Mouse (Mus musculus): ENCODE measurements around the gene Nos3. TPM values are rescaled to one million over a fixed set of nuclear protein-coding genes. Genes with fewer than 3 reads are reported as not detected.

The Nos3 gene
- polyA plus RNA-seq, 1 experiment from 2014 or later: 6.7 TPM

DNA sequence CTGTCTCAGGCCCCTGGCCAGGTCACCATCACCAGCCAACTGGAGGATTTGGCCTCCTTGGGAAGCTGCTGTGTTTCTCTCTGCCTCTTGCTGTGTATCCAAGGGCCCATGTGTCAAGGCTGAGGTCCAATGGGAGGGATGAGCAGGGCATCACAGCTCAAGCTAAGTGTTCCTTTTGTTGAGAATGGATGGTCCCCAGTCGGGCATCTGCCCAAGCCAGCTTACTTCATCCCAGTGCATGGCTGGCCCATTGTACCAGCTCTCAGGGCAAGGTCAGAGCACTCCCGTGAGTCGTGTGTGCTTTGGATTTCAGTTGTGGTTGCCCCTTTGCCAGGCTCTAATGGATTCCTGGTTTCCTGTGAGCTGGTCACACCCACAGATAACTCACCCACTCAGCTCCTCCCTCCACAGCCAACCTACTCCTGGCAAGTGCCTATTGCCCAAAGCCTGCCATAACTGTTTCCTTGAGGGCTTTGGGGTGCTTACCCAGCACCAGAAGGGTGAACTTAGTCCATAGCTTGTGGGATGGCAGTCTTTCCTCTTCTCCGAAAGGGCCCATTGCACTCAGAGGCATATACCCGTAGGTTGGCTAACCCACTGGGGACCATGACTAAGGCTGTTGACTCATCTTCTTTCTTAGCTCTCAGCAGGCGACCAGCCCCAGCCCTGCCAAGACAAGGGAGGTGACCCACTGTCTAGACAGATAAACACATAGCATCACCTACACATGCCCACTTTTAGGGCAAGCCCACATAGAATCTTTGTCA lies 40.2 kb downstream of the Nos3 start:
- Histone ChIP-seq H3K4me2 (ENCODE audit: low read depth) (no peak overlapping the region), H3K9me3 (ENCODE audit: control insufficient read depth, low read length) (no peaks in the 10 kb centered on the region), H3K27ac (ENCODE audit: low read depth, low read length) (no peak overlapping the region), H3K4me3 (ENCODE audit: low read depth, low read length) (no peak overlapping the region), H3K36me3 (ENCODE audit: control insufficient read depth, insufficient read depth, low read length) (no peaks in the 10 kb centered on the region; the same call in 1 of the 2 replicates), H3K4me1 (ENCODE audit: control insufficient read depth, insufficient read depth, low read length) (no peaks in the 10 kb centered on the region), H3K9ac (ENCODE audit: low read length) (no peak overlapping the region), H3K27me3 (ENCODE audit: control insufficient read depth, insufficient read depth, low read length) (no peaks in the 10 kb centered on the region)
- DNase-seq (ENCODE audit: low spot score): no peak
- WGBS: 84% methylated on average over 6 of the region's 6 CpGs
- ATAC-seq (ENCODE audit: insufficient read depth, low FRiP score, low TSS enrichment): no peak

DNA sequence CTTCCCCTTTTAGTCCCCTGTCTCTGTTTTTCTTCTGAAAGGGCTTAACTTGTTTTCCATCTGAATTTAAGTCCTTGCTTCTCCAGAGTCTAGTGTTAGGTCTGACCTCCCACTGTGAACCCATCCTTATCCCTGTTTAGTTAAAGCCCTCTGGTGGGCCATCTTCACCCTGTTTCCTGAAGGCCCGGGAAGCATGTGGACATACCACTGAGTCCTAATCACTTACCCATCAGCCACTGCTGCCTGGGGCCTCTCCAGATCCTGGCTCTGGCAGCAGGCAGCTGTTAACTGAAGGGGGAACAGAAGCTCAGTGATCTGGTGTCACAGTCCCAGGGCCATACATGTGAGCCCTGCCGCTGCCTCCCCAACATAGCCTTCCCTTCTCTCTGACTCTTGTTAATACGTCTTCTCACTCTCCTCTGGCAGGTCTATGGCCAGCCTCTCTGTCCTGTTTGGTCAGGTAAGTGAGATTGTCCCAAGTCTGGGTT lies 40.8 kb downstream of the Nos3 start:
- H3K4me2 ChIP-seq (ENCODE audit: low read depth): no peak overlapping the region
- ATAC-seq (ENCODE audit: insufficient read depth, low FRiP score, low TSS enrichment): no peak
- no peaks in the 10 kb centered on the region for H3K4me1 ChIP-seq (ENCODE audit: control insufficient read depth, insufficient read depth, low read length)
- H3K4me3 ChIP-seq (ENCODE audit: low read depth, low read length): no peak overlapping the region
- H3K9ac ChIP-seq (ENCODE audit: low read length): no peak overlapping the region
- WGBS: 67% methylated on average over 3 of the region's 3 CpGs
- no peaks in the 10 kb centered on the region for H3K27me3 ChIP-seq (ENCODE audit: control insufficient read depth, insufficient read depth, low read length)
- no peaks in the 10 kb centered on the region; the same call in 1 of the 2 replicates for H3K36me3 ChIP-seq (ENCODE audit: control insufficient read depth, insufficient read depth, low read length)
- no peaks in the 10 kb centered on the region for H3K9me3 ChIP-seq (ENCODE audit: control insufficient read depth, low read length)
- no peak for DNase-seq (ENCODE audit: low spot score)
- no peak overlapping the region for H3K27ac ChIP-seq (ENCODE audit: low read depth, low read length)

DNA sequence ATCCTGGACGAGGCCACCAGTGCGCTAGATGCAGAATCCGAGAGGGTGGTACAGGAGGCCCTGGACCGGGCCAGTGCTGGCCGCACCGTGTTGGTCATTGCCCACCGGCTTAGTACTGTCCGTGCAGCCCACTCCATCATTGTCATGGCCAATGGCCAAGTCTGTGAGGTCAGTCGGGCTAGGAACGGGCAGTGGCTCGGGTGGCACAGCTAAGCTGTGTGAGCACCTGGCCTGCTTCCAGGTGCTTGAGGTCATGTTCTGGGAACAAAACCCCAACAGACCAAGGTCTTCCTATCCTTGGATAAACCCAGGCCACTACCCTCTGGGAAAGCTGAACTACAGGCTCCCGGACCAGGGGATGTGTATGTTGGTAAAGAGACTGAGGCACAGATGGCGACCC lies 44.0 kb downstream of the Nos3 start:
- WGBS: 96% methylated on average over 13 of the region's 13 CpGs
- no peak for ATAC-seq (ENCODE audit: insufficient read depth, low FRiP score, low TSS enrichment)
- H3K4me3 ChIP-seq (ENCODE audit: low read depth, low read length): no peak overlapping the region

DNA sequence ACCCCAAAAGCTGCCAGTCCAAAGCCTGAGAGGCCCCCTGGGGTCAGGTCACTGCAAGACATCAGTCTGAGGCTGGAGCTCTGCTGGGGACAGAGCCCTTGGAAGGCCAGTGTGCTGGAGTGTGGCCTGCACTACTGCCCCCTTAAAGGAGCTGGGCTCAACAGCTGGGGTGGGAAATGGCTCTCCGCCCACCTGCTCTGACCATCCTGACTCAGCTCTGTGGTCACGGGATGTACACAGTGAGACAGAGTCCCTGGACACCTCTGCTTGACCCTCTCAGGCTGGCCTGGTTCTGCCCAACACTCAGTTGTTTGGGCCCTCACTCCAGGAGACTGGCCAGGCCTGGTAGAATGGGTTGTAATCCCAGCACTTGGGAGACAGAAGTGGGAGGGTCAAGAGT lies 44.9 kb downstream of the Nos3 start:
- Histone ChIP-seq H3K9ac (ENCODE audit: low read length) (no peak overlapping the region), H3K4me2 (ENCODE audit: low read depth) (no peak overlapping the region), H3K36me3 (ENCODE audit: control insufficient read depth, insufficient read depth, low read length) (no peaks in the 10 kb centered on the region; the same call in 1 of the 2 replicates), H3K27me3 (ENCODE audit: control insufficient read depth, insufficient read depth, low read length) (no peaks in the 10 kb centered on the region), H3K4me1 (ENCODE audit: control insufficient read depth, insufficient read depth, low read length) (no peaks in the 10 kb centered on the region), H3K4me3 (ENCODE audit: low read depth, low read length) (no peak overlapping the region), H3K27ac (ENCODE audit: low read depth, low read length) (no peak overlapping the region), H3K9me3 (ENCODE audit: control insufficient read depth, low read length) (no peaks in the 10 kb centered on the region)
- 79% methylated on average over 2 of the region's 2 CpGs for WGBS
- no peak for ATAC-seq (ENCODE audit: insufficient read depth, low FRiP score, low TSS enrichment)
- DNase-seq (ENCODE audit: low spot score): no peak

More for the DNA sequence above, 44.0 kb downstream of the Nos3 start:
- H3K4me1 ChIP-seq (ENCODE audit: control insufficient read depth, insufficient read depth, low read length): no peaks in the 10 kb centered on the region
- no peaks in the 10 kb centered on the region for H3K27me3 ChIP-seq (ENCODE audit: control insufficient read depth, insufficient read depth, low read length)
- H3K9ac ChIP-seq (ENCODE audit: low read length): no peak overlapping the region
- DNase-seq (ENCODE audit: low spot score): no peak
- H3K9me3 ChIP-seq (ENCODE audit: control insufficient read depth, low read length): no peaks in the 10 kb centered on the region
- H3K4me2 ChIP-seq (ENCODE audit: low read depth): no peak overlapping the region
- H3K27ac ChIP-seq (ENCODE audit: low read depth, low read length): no peak overlapping the region
- no peaks in the 10 kb centered on the region; the same call in 1 of the 2 replicates for H3K36me3 ChIP-seq (ENCODE audit: control insufficient read depth, insufficient read depth, low read length)

DNA sequence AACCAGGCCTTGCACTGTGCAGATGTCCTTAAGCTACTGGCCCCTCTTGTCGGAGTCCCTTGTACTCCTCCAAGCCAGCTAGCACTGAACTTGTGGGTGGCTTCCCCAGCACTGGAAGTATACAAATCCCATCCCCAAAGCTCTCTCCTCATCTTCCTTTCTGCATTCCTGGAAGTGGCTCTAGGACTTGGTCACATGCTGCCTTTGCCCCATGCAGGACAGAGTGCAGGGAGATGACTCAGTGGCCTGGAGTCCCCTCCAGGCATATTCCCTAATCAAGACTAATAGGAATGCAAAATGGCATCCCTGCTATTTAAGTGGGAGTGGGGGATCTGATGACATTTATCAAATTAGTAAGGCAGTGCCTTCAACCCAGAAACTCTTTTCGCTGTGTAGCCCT lies 47.5 kb downstream of the Nos3 start:
- Histone ChIP-seq H3K9ac (ENCODE audit: low read length) (no peak overlapping the region), H3K27me3 (ENCODE audit: control insufficient read depth, insufficient read depth, low read length) (no peaks in the 10 kb centered on the region), H3K4me1 (ENCODE audit: control insufficient read depth, insufficient read depth, low read length) (peaks cover 4% of the 10 kb centered on the region; the same call in 1 of the 2 replicates), H3K4me3 (ENCODE audit: low read depth, low read length) (no peak overlapping the region), H3K36me3 (ENCODE audit: control insufficient read depth, insufficient read depth, low read length) (no peaks in the 10 kb centered on the region), H3K9me3 (ENCODE audit: control insufficient read depth, low read length) (no peaks in the 10 kb centered on the region), H3K4me2 (ENCODE audit: low read depth) (no peak overlapping the region), H3K27ac (ENCODE audit: low read depth, low read length) (no peak overlapping the region)
- DNase-seq (ENCODE audit: low spot score) (no peak), ATAC-seq (ENCODE audit: insufficient read depth, low FRiP score, low TSS enrichment) (no peak)
- 88% methylated on average over 2 of the region's 2 CpGs for WGBS

DNA sequence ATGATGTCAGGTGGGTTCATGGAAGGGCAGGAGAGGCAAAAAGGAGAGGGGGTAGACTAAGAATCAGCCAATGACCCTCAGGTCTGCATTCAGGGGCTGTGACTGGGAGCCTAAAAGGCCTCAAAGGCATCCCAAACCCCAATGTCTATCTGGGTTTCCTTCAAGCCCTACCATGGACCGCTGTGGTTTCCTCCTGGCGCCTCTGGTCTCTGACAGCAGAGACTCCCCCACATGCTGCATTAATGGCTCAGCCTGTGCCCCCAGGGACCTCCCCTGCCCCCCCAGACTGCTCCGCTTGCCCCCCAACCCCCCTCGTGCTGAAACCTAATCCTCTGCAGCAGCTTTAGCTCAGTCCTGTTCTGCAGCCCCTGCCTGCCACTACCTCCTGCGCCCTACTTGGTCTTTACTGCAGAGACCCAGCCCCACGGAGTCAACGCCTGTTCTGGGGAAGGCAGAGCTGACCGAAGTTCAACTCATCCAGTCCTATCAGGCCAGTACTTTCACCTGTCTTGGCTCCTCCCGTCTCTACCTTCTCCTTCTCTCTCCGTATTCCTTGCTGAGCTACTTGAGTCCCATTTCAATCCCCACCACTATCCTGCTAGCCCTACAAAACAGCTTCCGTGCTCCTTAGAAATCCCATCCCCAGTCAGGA lies 48.6 kb downstream of the Nos3 start, which contains the start of gene Asic3:
Gene Asic3 (plus strand): TSS at position 351 of the 652 bp plus-strand sequence.
- H3K4me2 ChIP-seq (ENCODE audit: low read depth): no peak within 1 kb of the TSS
- DNase-seq (ENCODE audit: low spot score) (no peak), ATAC-seq (ENCODE audit: insufficient read depth, low FRiP score, low TSS enrichment) (no peak)
- no peaks in the 10 kb centered on the region for H3K36me3 ChIP-seq (ENCODE audit: control insufficient read depth, insufficient read depth, low read length)
- no peak within 1 kb of the TSS for H3K9ac ChIP-seq (ENCODE audit: low read length)
- WGBS: 60% methylated on average over 11 of the region's 11 CpGs
- H3K27ac ChIP-seq (ENCODE audit: low read depth, low read length): no peak within 1 kb of the TSS
- H3K27me3 ChIP-seq (ENCODE audit: control insufficient read depth, insufficient read depth, low read length): no peaks in the 10 kb centered on the region
- no peaks in the 10 kb centered on the region for H3K9me3 ChIP-seq (ENCODE audit: control insufficient read depth, low read length)
- H3K4me3 ChIP-seq (ENCODE audit: low read depth, low read length): no peak within 1 kb of the TSS
- peaks cover 4% of the 10 kb centered on the region; the same call in 1 of the 2 replicates for H3K4me1 ChIP-seq (ENCODE audit: control insufficient read depth, insufficient read depth, low read length)

DNA sequence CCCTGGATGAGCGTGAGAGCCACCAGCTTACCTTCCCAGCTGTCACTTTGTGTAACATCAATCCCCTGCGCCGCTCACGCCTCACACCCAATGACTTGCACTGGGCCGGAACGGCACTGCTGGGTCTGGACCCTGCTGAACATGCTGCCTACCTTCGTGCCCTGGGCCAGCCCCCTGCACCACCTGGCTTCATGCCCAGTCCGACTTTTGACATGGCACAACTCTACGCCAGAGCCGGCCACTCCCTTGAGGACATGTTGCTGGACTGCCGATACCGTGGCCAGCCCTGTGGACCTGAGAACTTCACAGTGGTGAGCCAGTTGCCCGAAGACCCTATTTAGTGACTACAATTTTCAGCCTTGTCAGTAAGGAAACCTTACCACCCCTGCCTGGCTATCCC lies 49.3 kb downstream of the Nos3 start:
- no peak for DNase-seq (ENCODE audit: low spot score)
- Histone ChIP-seq H3K9ac (ENCODE audit: low read length) (no peak overlapping the region), H3K36me3 (ENCODE audit: control insufficient read depth, insufficient read depth, low read length) (no peaks in the 10 kb centered on the region), H3K4me3 (ENCODE audit: low read depth, low read length) (no peak overlapping the region), H3K4me1 (ENCODE audit: control insufficient read depth, insufficient read depth, low read length) (peaks cover 4% of the 10 kb centered on the region; the same call in 1 of the 2 replicates), H3K27ac (ENCODE audit: low read depth, low read length) (no peak overlapping the region), H3K9me3 (ENCODE audit: control insufficient read depth, low read length) (no peaks in the 10 kb centered on the region), H3K4me2 (ENCODE audit: low read depth) (no peak overlapping the region), H3K27me3 (ENCODE audit: control insufficient read depth, insufficient read depth, low read length) (no peaks in the 10 kb centered on the region)
- ATAC-seq (ENCODE audit: insufficient read depth, low FRiP score, low TSS enrichment): no peak
- WGBS: 89% methylated on average over 13 of the region's 13 CpGs

DNA sequence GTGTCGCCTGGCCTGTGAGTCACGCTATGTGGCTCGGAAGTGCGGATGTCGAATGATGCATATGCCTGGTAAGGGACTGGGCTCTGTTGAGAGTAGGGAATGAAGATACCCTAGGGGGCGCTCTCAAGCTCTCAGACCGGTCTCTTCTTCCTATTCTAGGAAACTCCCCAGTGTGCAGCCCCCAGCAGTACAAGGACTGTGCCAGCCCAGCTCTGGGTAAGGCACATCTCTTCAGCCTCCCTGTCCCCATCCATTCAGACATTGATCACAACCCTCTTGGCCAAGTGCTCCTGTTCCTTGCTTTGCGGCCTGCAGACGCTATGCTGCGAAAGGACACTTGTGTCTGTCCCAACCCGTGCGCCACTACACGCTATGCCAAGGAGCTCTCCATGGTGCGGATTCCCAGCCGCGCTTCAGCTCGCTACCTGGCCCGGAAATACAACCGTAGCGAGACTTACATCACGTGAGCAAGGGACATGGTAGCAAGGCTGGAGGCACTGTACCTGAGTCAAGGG lies 51.7 kb downstream of the Nos3 start:
- Histone ChIP-seq H3K4me1 (ENCODE audit: control insufficient read depth, insufficient read depth, low read length) (peaks cover 4% of the 10 kb centered on the region; the same call in 1 of the 2 replicates), H3K36me3 (ENCODE audit: control insufficient read depth, insufficient read depth, low read length) (0 out of 2 replicates have a peak, but pooled peaks cover 4% of the 10 kb centered on the region), H3K27ac (ENCODE audit: low read depth, low read length) (no peak overlapping the region), H3K4me2 (ENCODE audit: low read depth) (no peak overlapping the region), H3K9ac (ENCODE audit: low read length) (no peak overlapping the region), H3K4me3 (ENCODE audit: low read depth, low read length) (no peak overlapping the region), H3K27me3 (ENCODE audit: control insufficient read depth, insufficient read depth, low read length) (no peaks in the 10 kb centered on the region), H3K9me3 (ENCODE audit: control insufficient read depth, low read length) (no peaks in the 10 kb centered on the region)
- peak; percentile 71 for DNase-seq (ENCODE audit: low spot score)
- 3% methylated on average over 21 of the region's 21 CpGs for WGBS
- ATAC-seq (ENCODE audit: insufficient read depth, low FRiP score, low TSS enrichment): peak; percentile 67; the same call in 1 of the 2 replicates

All from neural tube, embryonic 11.5 days (tissue).